Mouse (Mus musculus) small intestine, adult 2 months (tissue): ENCODE data around the gene Fam124b.

ENCODE experiments used
- CTCF ChIP-seq: fragments of 200-500 bp; IDR thresholded peaks from 2 replicates; pipeline ENCODE4 v1.5.1; 2012; ENCODE audit warnings: low read depth, mild to moderate bottlenecking, control low read depth, inconsistent platforms, low read length, moderate library complexity, mixed read lengths; ENCODE audit not compliant: insufficient replicate concordance, insufficient read length; ENCODE audit errors: extremely low read depth
- POLR2A ChIP-seq: fragments of 200-500 bp; IDR thresholded peaks from 2 replicates; pipeline ENCODE4 v1.6.1; 2012; ENCODE audit warnings: low read depth, mild to moderate bottlenecking, control low read depth, inconsistent platforms, low read length, moderate library complexity

DNA sequence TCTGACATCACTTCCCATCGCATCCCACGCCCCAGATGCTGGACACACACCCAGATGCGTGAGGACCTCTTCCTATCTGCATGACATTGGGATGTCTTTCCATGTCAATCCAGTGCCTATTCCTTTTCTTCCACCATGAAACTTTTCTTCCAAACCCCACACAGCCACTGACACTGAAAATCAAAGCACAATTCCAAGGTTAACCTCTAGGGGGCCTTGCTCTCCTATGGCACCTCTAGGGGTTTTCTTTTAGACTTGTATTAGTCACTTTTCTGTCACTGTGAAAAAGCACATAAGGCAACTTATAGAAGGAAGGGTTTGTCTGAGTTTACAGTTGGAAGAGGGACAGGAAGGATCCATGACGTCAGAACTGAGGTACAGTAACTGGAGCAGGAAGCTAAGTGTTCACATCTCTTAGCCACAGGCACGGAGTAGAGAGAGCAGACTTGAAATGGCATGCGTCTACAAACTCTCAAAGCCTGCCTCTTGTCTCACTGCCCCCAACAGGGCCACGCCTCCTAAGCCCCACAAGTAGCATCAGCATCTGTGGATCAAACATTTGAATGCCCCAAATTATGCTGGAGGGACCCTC lies 65.1 kb downstream of the Fam124b start:
- TF ChIP-seq CTCF (no peak), POLR2A (no peak)
